Mouse (Mus musculus): ENCODE data around the gene Pld6. TPM values are rescaled to one million over a fixed set of nuclear protein-coding genes. Genes with fewer than 3 reads are reported as not detected.
A peak's percentile ranks its signal among the peaks of the same experiment; 100 is the strongest.

The Pld6 gene
- 3.9 and 4.6 TPM in 2 replicates for polyA plus RNA-seq (2016; fragmentation: Nextera tagmentation; extraction: Ambion mirVana)

- Histone ChIP-seq H3K9ac (peak within 1 kb of the TSS; percentile 72), H3K27me3 (replicated peaks) (0 out of 2 replicates have a peak, but pooled peaks cover 5% of the 10 kb centered on the region), H3K4me2 (peak within 1 kb of the TSS; percentile 90), H3K27ac (ENCODE audit: poor library complexity, severe bottlenecking) (no peak within 1 kb of the TSS), H3K4me3 (peak within 1 kb of the TSS; percentile 54), H3K4me1 (replicated peaks) (peaks cover 15% of the 10 kb centered on the region), H3K36me3 (peaks cover 13% of the 10 kb centered on the region), H3K9me3 (replicated peaks) (no peaks in the 10 kb centered on the region)
- under 1% methylated on average over 51 of the region's 51 CpGs for WGBS
- ATAC-seq (ENCODE audit: insufficient number of reproducible peaks, low FRiP score), result peak; percentile 81
These were observed at the start of gene Pld6 for GRCm38 (mm10) chr11:59787199-59787781. Gene Pld6, minus strand, starts transcription at chr11:59787645.

DNA sequence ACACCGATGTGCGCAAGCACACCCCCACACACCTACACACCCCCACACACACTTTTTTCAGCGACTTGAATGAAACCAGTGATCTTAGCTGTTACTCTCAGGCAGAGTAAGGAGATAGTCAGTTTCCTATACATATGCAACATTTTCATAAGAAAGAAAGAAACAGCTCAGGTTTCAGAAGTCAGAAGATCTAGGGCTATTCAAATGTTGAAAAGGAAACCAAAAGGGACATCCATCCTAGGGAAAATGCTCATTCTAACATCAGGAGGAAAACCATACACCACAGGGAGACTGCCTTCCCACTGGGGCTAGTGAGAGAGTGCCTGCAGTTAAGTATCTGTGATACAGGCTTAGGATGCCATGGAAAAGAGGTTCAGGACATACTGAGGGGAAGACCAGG is 34.2 kb upstream of the Pld6 start:
- 89% methylated on average over 3 of the region's 3 CpGs for WGBS
- no peak for ATAC-seq (ENCODE audit: insufficient number of reproducible peaks, low FRiP score)
- H3K36me3 ChIP-seq, result peaks cover 91% of the 10 kb centered on the region

DNA sequence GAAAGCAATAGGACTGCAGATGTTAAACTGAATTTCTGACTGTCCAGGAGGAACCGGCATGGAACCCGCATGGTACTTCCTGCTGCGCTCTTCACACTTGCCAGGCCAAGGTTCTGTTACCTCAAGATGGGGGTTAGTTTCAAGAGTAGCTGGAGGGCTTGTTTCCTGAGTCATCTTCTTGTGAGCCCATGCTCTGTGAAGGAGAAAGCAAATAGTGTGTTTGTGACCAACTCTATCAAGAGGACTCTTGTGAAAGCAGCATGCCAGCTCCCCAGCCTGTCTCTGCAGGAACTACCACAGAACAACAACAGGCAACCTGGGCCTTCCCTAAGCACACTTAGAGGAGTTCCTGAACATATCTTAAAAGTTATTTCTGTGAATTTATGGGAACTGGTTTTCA is 30.5 kb upstream of the Pld6 start:
- no peak overlapping the region for H3K4me3 ChIP-seq
- WGBS, result 93% methylated on average over 3 of the region's 3 CpGs
- no peaks in the 10 kb centered on the region for H3K4me1 ChIP-seq (replicated peaks)
- ATAC-seq (ENCODE audit: insufficient number of reproducible peaks, low FRiP score), result no peak
- H3K9me3 ChIP-seq (replicated peaks), result no peaks in the 10 kb centered on the region
- H3K27ac ChIP-seq (ENCODE audit: poor library complexity, severe bottlenecking), result no peak overlapping the region
- H3K36me3 ChIP-seq, result peaks cover 72% of the 10 kb centered on the region
- H3K9ac ChIP-seq, result no peak overlapping the region
- H3K27me3 ChIP-seq (replicated peaks), result no peaks in the 10 kb centered on the region
- no peak overlapping the region for H3K4me2 ChIP-seq

More for the DNA sequence above, 34.2 kb upstream of the Pld6 start:
- Histone ChIP-seq H3K27me3 (replicated peaks) (no peaks in the 10 kb centered on the region), H3K4me1 (replicated peaks) (no peaks in the 10 kb centered on the region), H3K4me2 (no peak overlapping the region), H3K4me3 (no peak overlapping the region), H3K27ac (ENCODE audit: poor library complexity, severe bottlenecking) (no peak overlapping the region), H3K9me3 (replicated peaks) (no peaks in the 10 kb centered on the region), H3K9ac (no peak overlapping the region)

GRCm38 (mm10) chr11:59815482-59816065 is 28.1 kb upstream of the Pld6 start:
- Histone ChIP-seq H3K9ac (no peak overlapping the region), H3K27ac (ENCODE audit: poor library complexity, severe bottlenecking) (no peak overlapping the region), H3K9me3 (replicated peaks) (no peaks in the 10 kb centered on the region), H3K4me2 (no peak overlapping the region), H3K4me3 (no peak overlapping the region), H3K27me3 (replicated peaks) (no peaks in the 10 kb centered on the region), H3K4me1 (replicated peaks) (peaks cover 7% of the 10 kb centered on the region), H3K36me3 (peaks cover 51% of the 10 kb centered on the region)
- ATAC-seq (ENCODE audit: insufficient number of reproducible peaks, low FRiP score), result no peak
- 88% methylated on average over 6 of the region's 6 CpGs for WGBS

GRCm38 (mm10) chr11:59814936-59815335 is 27.5 kb upstream of the Pld6 start:
- Histone ChIP-seq H3K4me2 (no peak overlapping the region), H3K4me1 (replicated peaks) (peaks cover 7% of the 10 kb centered on the region), H3K9me3 (replicated peaks) (no peaks in the 10 kb centered on the region), H3K9ac (no peak overlapping the region), H3K4me3 (no peak overlapping the region), H3K27me3 (replicated peaks) (no peaks in the 10 kb centered on the region), H3K27ac (ENCODE audit: poor library complexity, severe bottlenecking) (no peak overlapping the region), H3K36me3 (peaks cover 45% of the 10 kb centered on the region)
- 92% methylated on average over 6 of the region's 6 CpGs for WGBS
- ATAC-seq (ENCODE audit: insufficient number of reproducible peaks, low FRiP score), result no peak

GRCm38 (mm10) chr11:59814311-59814710 is 26.9 kb upstream of the Pld6 start:
- Histone ChIP-seq H3K4me3 (no peak overlapping the region), H3K4me1 (replicated peaks) (peaks cover 7% of the 10 kb centered on the region), H3K27ac (ENCODE audit: poor library complexity, severe bottlenecking) (no peak overlapping the region), H3K9me3 (replicated peaks) (no peaks in the 10 kb centered on the region), H3K27me3 (replicated peaks) (no peaks in the 10 kb centered on the region), H3K4me2 (no peak overlapping the region), H3K9ac (no peak overlapping the region), H3K36me3 (peaks cover 39% of the 10 kb centered on the region)
- WGBS, result 90% methylated on average over 1 of the region's 1 CpGs
- ATAC-seq (ENCODE audit: insufficient number of reproducible peaks, low FRiP score), result no peak

DNA sequence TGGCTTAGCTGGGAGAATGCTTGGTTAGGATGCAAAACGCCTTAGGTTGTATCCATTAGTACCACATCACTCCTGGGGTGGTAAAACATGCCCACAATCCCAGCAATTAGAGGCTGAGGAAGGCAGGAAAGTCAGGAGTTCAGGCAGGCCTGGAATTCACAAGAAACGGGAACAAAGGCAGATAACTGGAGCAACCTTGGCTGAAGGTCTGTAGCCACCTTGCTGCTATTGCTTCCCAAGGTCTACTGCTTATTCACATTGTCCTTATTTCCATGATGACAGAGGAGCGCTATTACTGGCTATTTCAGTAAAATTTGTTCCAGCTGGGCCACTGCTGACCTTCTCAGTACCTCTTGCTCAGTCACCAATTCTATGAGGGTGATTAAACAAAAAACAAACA is 25.8 kb upstream of the Pld6 start:
- H3K27me3 ChIP-seq (replicated peaks), result no peaks in the 10 kb centered on the region
- H3K9ac ChIP-seq, result no peak overlapping the region
- no peak for ATAC-seq (ENCODE audit: insufficient number of reproducible peaks, low FRiP score)
- H3K4me2 ChIP-seq, result no peak overlapping the region
- no peak overlapping the region for H3K4me3 ChIP-seq
- 53% methylated on average over 3 of the region's 3 CpGs for WGBS
- peaks cover 29% of the 10 kb centered on the region for H3K36me3 ChIP-seq
- H3K9me3 ChIP-seq (replicated peaks), result no peaks in the 10 kb centered on the region
- no peak overlapping the region for H3K27ac ChIP-seq (ENCODE audit: poor library complexity, severe bottlenecking)
- peaks cover 14% of the 10 kb centered on the region for H3K4me1 ChIP-seq (replicated peaks)

GRCm38 (mm10) chr11:59811211-59811610 is 23.8 kb upstream of the Pld6 start:
- H3K4me1 ChIP-seq (replicated peaks), result peaks cover 15% of the 10 kb centered on the region
- no peak for ATAC-seq (ENCODE audit: insufficient number of reproducible peaks, low FRiP score)
- 0 out of 2 replicates have a peak overlapping the region, but pooled peaks have one; percentile 1 for H3K4me2 ChIP-seq
- H3K27ac ChIP-seq (ENCODE audit: poor library complexity, severe bottlenecking), result no peak overlapping the region
- H3K27me3 ChIP-seq (replicated peaks), result no peaks in the 10 kb centered on the region
- H3K9ac ChIP-seq, result 0 out of 2 replicates have a peak overlapping the region, but pooled peaks have one; percentile 19
- peaks cover 26% of the 10 kb centered on the region for H3K36me3 ChIP-seq
- H3K4me3 ChIP-seq, result no peak overlapping the region
- 60% methylated on average over 4 of the region's 4 CpGs for WGBS
- H3K9me3 ChIP-seq (replicated peaks), result no peaks in the 10 kb centered on the region

- H3K9me3 ChIP-seq (replicated peaks), result no peaks in the 10 kb centered on the region
- peak overlapping the region; percentile 98 for H3K27ac ChIP-seq (ENCODE audit: poor library complexity, severe bottlenecking)
- peak overlapping the region; percentile 78 for H3K4me2 ChIP-seq
- no peaks in the 10 kb centered on the region for H3K27me3 ChIP-seq (replicated peaks)
- H3K4me1 ChIP-seq (replicated peaks), result peaks cover 15% of the 10 kb centered on the region
- ATAC-seq (ENCODE audit: insufficient number of reproducible peaks, low FRiP score), result no peak
- peak overlapping the region; percentile 92 for H3K9ac ChIP-seq
- 62% methylated on average over 14 of the region's 14 CpGs for WGBS
- peaks cover 26% of the 10 kb centered on the region for H3K36me3 ChIP-seq
- H3K4me3 ChIP-seq, result peak overlapping the region; percentile 76
These were observed 23.2 kb upstream of the Pld6 start for GRCm38 (mm10) chr11:59810480-59811158.

DNA sequence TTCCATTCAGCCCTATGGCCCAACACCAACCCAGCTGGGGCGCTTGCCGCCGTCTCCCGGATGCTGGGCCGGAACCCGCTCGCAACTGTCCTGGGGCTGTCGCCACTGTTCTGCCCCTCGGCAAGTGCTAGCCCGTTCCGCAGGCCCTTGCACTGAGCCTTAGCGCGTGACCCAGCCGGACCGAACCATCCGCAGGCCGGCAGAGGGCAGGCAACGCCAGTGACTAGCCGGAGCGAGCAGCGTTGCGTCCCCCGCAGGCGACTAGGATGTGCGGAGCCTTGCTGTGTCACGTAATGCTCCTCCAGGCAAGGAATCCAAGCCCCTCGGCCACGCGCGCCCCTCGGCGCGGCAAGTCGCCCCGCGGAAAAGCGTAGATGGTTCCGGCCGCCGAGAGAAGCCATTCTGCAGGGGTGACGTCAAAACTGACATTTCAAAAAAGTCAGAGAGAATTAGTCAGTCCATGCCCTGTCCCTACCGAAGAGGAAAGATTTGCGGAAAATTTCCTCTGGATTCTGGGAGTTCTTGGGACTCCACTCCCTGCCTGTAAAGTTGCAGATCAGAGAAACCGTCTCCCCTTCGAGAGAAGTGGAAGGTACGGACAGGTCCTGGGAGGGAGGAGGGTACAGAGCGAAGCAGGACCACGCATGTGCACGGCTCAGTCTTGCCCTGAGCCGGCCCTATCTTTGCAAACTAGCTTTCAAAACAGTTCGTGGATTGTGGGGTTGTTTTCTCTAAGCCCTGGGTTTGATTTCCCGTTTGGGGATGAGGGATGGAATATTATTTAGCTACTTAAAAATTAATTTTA is 22.4 kb upstream of the Pld6 start, which contains the start of gene Flcn:
Gene Flcn (minus strand): TSS at position 347 of the 805 bp plus-strand sequence.
- H3K27ac ChIP-seq (ENCODE audit: poor library complexity, severe bottlenecking), result peak within 1 kb of the TSS; percentile 98
- peak; percentile 94 for ATAC-seq (ENCODE audit: insufficient number of reproducible peaks, low FRiP score)
- WGBS, result under 1% methylated on average over 52 of the region's 52 CpGs
- no peaks in the 10 kb centered on the region for H3K9me3 ChIP-seq (replicated peaks)
- peak within 1 kb of the TSS; percentile 78 for H3K4me2 ChIP-seq
- peaks cover 30% of the 10 kb centered on the region for H3K36me3 ChIP-seq
- peaks cover 15% of the 10 kb centered on the region for H3K4me1 ChIP-seq (replicated peaks)
- H3K4me3 ChIP-seq, result peak within 1 kb of the TSS; percentile 76
- peak within 1 kb of the TSS; percentile 92 for H3K9ac ChIP-seq
- no peaks in the 10 kb centered on the region for H3K27me3 ChIP-seq (replicated peaks)

Data from heart, embryonic 12.5 days (tissue).